Mouse (Mus musculus): ENCODE measurements at regions not wholly inside any gene's neighbourhood (a gene's known extent, or its start where the extent isn't known, plus 50 kb on each side); places are given as distances from the start of the nearest gene placed in this dataset.
A peak's percentile ranks its signal among the peaks of the same experiment; 100 is the strongest.

DNA sequence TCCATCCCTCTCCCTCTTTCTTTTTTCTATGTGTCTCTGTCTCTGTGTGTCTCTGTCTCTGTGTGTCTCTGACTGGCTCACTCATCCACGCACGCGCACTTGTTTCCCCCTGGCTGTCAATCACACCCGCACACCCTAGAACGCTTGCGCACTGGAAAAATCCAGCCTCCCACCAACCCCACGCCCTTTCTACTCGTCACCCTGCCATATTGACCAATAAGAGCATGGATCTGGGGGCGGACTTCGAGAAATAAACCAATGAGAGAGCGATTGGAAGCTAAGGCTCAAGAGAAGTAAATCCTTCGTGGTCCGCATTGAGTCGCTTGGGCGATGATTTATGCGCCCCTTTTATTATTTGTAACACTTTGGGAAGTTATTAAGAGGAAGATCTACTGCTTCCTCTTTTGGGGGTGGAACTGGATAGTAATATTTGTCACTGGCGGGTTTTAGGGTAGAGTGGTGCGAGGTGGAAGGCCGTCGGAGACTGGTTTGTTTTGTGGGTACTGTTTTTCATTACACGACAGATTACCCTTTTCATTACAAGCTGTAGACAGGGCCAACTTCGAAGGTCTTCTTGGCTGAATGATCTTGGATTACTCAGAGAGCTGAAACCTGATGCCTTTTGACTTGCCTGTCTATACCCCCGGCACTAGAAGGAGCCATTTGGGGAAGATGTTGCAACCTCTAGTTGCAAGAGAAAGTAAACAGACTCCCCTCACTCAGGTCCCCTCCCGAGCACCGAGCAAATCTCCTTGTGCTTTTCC, 259.4 kb upstream of the Nfe2l3 start:
- no peaks in the 10 kb centered on the region for H3K36me3 ChIP-seq (ENCODE audit: control insufficient read depth, insufficient read depth, low read length)
- no peak overlapping the region for H3K9ac ChIP-seq (ENCODE audit: low read length)
- ATAC-seq (ENCODE audit: low FRiP score, low TSS enrichment), result peak; percentile 84
- DNase-seq (ENCODE audit: low spot score), result peak; percentile 77
- peak overlapping the region; percentile 67 for H3K4me2 ChIP-seq (replicated peaks; ENCODE audit: low read depth)
- no peaks in the 10 kb centered on the region; the same call in 1 of the 2 replicates for H3K4me1 ChIP-seq (replicated peaks; ENCODE audit: control insufficient read depth, insufficient read depth)
- H3K27me3 ChIP-seq (ENCODE audit: control insufficient read depth, insufficient read depth, low read length), result peaks cover 5% of the 10 kb centered on the region; the same call in 1 of the 2 replicates
- TF ChIP-seq CTCF (IDR thresholded peaks at IDR 0.05; ENCODE audit: low read depth), result 0 out of 2 replicates have a peak, but pooled peaks have one; percentile 16
- no peak for TF ChIP-seq EP300 (optimal IDR thresholded peaks at IDR 0.05)
- peak overlapping the region; percentile 88 for H3K27ac ChIP-seq (replicated peaks)
- no peaks in the 10 kb centered on the region for H3K9me3 ChIP-seq (ENCODE audit: control insufficient read depth, low read length)
- peak overlapping the region; percentile 39 for H3K4me3 ChIP-seq (ENCODE audit: low read depth, low read length)
- WGBS, result under 1% methylated on average over 25 of the region's 25 CpGs

- no peaks in the 10 kb centered on the region for H3K36me3 ChIP-seq (ENCODE audit: control insufficient read depth, insufficient read depth, low read length)
- DNase-seq (ENCODE audit: low spot score), result no peak
- peak overlapping the region; percentile 2; the same call in 1 of the 2 replicates for H3K9ac ChIP-seq (ENCODE audit: low read length)
- peak overlapping the region; percentile 67 for H3K4me2 ChIP-seq (replicated peaks; ENCODE audit: low read depth)
- H3K27me3 ChIP-seq (ENCODE audit: control insufficient read depth, insufficient read depth, low read length), result peaks cover 5% of the 10 kb centered on the region; the same call in 1 of the 2 replicates
- H3K27ac ChIP-seq (replicated peaks), result peak overlapping the region; percentile 77
- 11% methylated on average over 28 of the region's 28 CpGs for WGBS
- no peak for ATAC-seq (ENCODE audit: low FRiP score, low TSS enrichment)
- no peaks in the 10 kb centered on the region for H3K9me3 ChIP-seq (ENCODE audit: control insufficient read depth, low read length)
- no peak for TF ChIP-seq EP300 (optimal IDR thresholded peaks at IDR 0.05)
- no peak for TF ChIP-seq CTCF (IDR thresholded peaks at IDR 0.05; ENCODE audit: low read depth)
- H3K4me1 ChIP-seq (replicated peaks; ENCODE audit: control insufficient read depth, insufficient read depth), result no peaks in the 10 kb centered on the region; the same call in 1 of the 2 replicates
- peak overlapping the region; percentile 39 for H3K4me3 ChIP-seq (ENCODE audit: low read depth, low read length)
These were observed 258.6 kb upstream of the Nfe2l3 start for GRCm38 (mm10) chr6:51173620-51174442.

DNA sequence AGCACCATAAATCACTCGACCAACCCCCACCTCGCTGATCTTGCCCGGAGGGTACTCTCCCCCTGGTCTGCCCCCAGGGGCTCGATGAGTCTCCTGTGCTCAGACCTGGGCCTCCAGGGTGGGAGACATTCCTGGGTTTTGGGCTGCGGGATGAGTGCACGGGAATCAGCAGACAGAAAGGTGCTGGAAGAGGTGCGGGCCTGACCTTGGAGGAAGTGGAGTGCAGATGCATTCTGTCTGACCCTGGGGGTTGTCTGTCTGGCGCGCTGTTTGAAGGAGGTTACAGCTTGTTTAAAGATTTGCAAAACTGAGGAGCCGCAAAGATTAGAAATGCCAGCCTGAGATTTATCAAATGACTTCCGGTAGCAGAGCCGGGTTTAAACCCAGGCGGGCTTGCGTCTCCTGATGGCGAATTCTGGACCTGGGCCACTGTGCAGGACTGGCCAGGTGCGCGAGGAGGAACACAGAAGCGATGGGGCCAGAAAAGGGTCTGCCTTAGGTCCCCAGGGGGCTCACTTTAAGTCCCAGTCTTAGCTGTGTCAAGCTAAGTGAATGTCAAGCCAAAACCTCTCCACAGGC, 257.9 kb upstream of the Nfe2l3 start:
- DNase-seq (ENCODE audit: low spot score), result peak; percentile 21
- H3K9ac ChIP-seq (ENCODE audit: low read length), result no peak overlapping the region
- no peak overlapping the region for H3K27ac ChIP-seq (replicated peaks)
- no peaks in the 10 kb centered on the region; the same call in 1 of the 2 replicates for H3K4me1 ChIP-seq (replicated peaks; ENCODE audit: control insufficient read depth, insufficient read depth)
- WGBS, result 28% methylated on average over 18 of the region's 18 CpGs
- H3K4me2 ChIP-seq (replicated peaks; ENCODE audit: low read depth), result peak overlapping the region; percentile 67
- no peaks in the 10 kb centered on the region for H3K36me3 ChIP-seq (ENCODE audit: control insufficient read depth, insufficient read depth, low read length)
- TF ChIP-seq EP300 (optimal IDR thresholded peaks at IDR 0.05), result no peak
- TF ChIP-seq CTCF (IDR thresholded peaks at IDR 0.05; ENCODE audit: low read depth), result no peak
- H3K27me3 ChIP-seq (ENCODE audit: control insufficient read depth, insufficient read depth, low read length), result peaks cover 5% of the 10 kb centered on the region; the same call in 1 of the 2 replicates
- H3K9me3 ChIP-seq (ENCODE audit: control insufficient read depth, low read length), result no peaks in the 10 kb centered on the region
- no peak for ATAC-seq (ENCODE audit: low FRiP score, low TSS enrichment)
- peak overlapping the region; percentile 39 for H3K4me3 ChIP-seq (ENCODE audit: low read depth, low read length)

GRCm38 (mm10) chr6:51175616-51176590, 256.6 kb upstream of the Nfe2l3 start:
- DNase-seq (ENCODE audit: low spot score), result no peak
- WGBS, result 40% methylated on average over 13 of the region's 13 CpGs
- Histone ChIP-seq H3K27me3 (ENCODE audit: control insufficient read depth, insufficient read depth, low read length) (peaks cover 5% of the 10 kb centered on the region; the same call in 1 of the 2 replicates), H3K36me3 (ENCODE audit: control insufficient read depth, insufficient read depth, low read length) (no peaks in the 10 kb centered on the region), H3K4me1 (replicated peaks; ENCODE audit: control insufficient read depth, insufficient read depth) (no peaks in the 10 kb centered on the region; the same call in 1 of the 2 replicates), H3K9me3 (ENCODE audit: control insufficient read depth, low read length) (no peaks in the 10 kb centered on the region), H3K4me2 (replicated peaks; ENCODE audit: low read depth) (no peak overlapping the region), H3K4me3 (ENCODE audit: low read depth, low read length) (no peak overlapping the region), H3K27ac (replicated peaks) (no peak overlapping the region), H3K9ac (ENCODE audit: low read length) (no peak overlapping the region)
- TF ChIP-seq CTCF (IDR thresholded peaks at IDR 0.05; ENCODE audit: low read depth) (no peak), EP300 (optimal IDR thresholded peaks at IDR 0.05) (no peak)
- no peak for ATAC-seq (ENCODE audit: low FRiP score, low TSS enrichment)

All from stomach, postnatal 0 days (tissue).